Mouse (Mus musculus) heart, embryonic 14.5 days (tissue): ENCODE results near the gene Slc25a13. TPM values are rescaled to one million over a fixed set of nuclear protein-coding genes. Genes with fewer than 3 reads are reported as not detected.

Experiments
- ATAC-seq: fragments of 200-750 bp; cut with Nextera tagmentation; 2 replicates; pipeline ENCODE4 v1.8.0; 2017; ENCODE audit warnings: low read depth, moderate TSS enrichment; ENCODE audit not compliant: insufficient number of reproducible peaks, insufficient read depth, low FRiP score
- H3K27ac ChIP-seq, 2 experiments: fragments of 200-500 bp in 1 of 2; fragments of 300-500 bp in 1 of 2; sonication (generic) in 1 of 2; replicated peaks in 1 of 2; 2 replicates each; pipeline ENCODE4 v1.5.1; 2012 to 2014; ENCODE audit warnings: low read depth in 2 of 2, low read length in 2 of 2, control low read depth in 1 of 2, mild to moderate bottlenecking in 1 of 2, mixed read lengths in 1 of 2; ENCODE audit not compliant: control insufficient read depth in 1 of 2, insufficient read depth in 1 of 2
- H3K27me3 ChIP-seq: fragments of 300-500 bp; sonication (generic); 2 replicates; pipeline ENCODE4 v1.6.1; 2014; ENCODE audit warnings: mild to moderate bottlenecking, low read length, control low read depth; ENCODE audit not compliant: control insufficient read depth, insufficient read depth
- H3K36me3 ChIP-seq: fragments of 300-500 bp; sonication (generic); 2 replicates; pipeline ENCODE4 v1.6.1; 2014; ENCODE audit warnings: mild to moderate bottlenecking, control low read depth, low read length, mixed read lengths; ENCODE audit not compliant: control insufficient read depth, insufficient read depth
- H3K4me1 ChIP-seq, 2 experiments: fragments of 200-500 bp in 1 of 2; fragments of 300-500 bp in 1 of 2; sonication (generic) in 1 of 2; 2 replicates each; pipeline ENCODE4 v1.6.1; 2012 to 2014; ENCODE audit warnings: low read length in 2 of 2, control low read depth in 1 of 2, mixed read lengths in 1 of 2; ENCODE audit not compliant: control insufficient read depth in 2 of 2, insufficient read depth in 2 of 2
- H3K4me2 ChIP-seq: fragments of 300-500 bp; sonication (generic); 2 replicates; pipeline ENCODE4 v1.6.1; 2014; ENCODE audit warnings: mild to moderate bottlenecking, low read length
- H3K4me3 ChIP-seq, 2 experiments: fragments of 200-500 bp in 1 of 2; fragments of 300-500 bp in 1 of 2; sonication (generic) in 1 of 2; 2 replicates each; pipeline ENCODE4 v1.5.1; 2012 to 2014; ENCODE audit warnings: low read length in 2 of 2, mild to moderate bottlenecking in 2 of 2, control low read depth in 1 of 2, low read depth in 1 of 2, moderate library complexity in 1 of 2; ENCODE audit not compliant: control insufficient read depth in 1 of 2, insufficient read depth in 1 of 2
- H3K9ac ChIP-seq: fragments of 300-500 bp; sonication (generic); 2 replicates; pipeline ENCODE4 v1.6.1; 2014; ENCODE audit warnings: mild to moderate bottlenecking, low read length
- H3K9me3 ChIP-seq: fragments of 300-500 bp; sonication (generic); 2 replicates; pipeline ENCODE4 v1.6.1; 2016; ENCODE audit warnings: low read length, control low read depth; ENCODE audit not compliant: control insufficient read depth
- WGBS: fragments of 180-500 bp; shearing (Covaris S2); extraction: QIAGEN DNeasy Blood & Tissue Kit; methylation state at CpG from one replicate; pipeline ENCODE4 v1.1.7; 2014; 5-methylcytosine and 5-hydroxymethylcytosine counted together
- polyA plus RNA-seq: library from polyadenylated mRNA; unstranded; fragments of >200 nt; fragmentation: Nextera tagmentation; extraction: Ambion mirVana; gene quantifications from 2 replicates; pipeline ENCODE4 v1.2.1, GENCODE M21; 2014

The Slc25a13 gene
- polyA plus RNA-seq, 1 experiment from 2014 or later, result 56.4 TPM

GRCm38 (mm10) chr6:6193906-6194305 lies 23.1 kb downstream of the Slc25a13 start:
- H3K9ac ChIP-seq, result no peak overlapping the region

GRCm38 (mm10) chr6:6192413-6192812 lies 24.6 kb downstream of the Slc25a13 start:
- 79% methylated on average over 7 of the region's 7 CpGs for WGBS
- H3K27ac ChIP-seq, result no peak overlapping the region
- ATAC-seq, result no peak
- no peak overlapping the region for H3K4me3 ChIP-seq
- peaks cover 6 to 7% of the 10 kb centered on the region in 2 experiments; a peak in 3 of 4 replicates for H3K4me1 ChIP-seq
- H3K9me3 ChIP-seq, result no peaks in the 10 kb centered on the region
- no peaks in the 10 kb centered on the region for H3K27me3 ChIP-seq
- H3K36me3 ChIP-seq, result peaks cover 11% of the 10 kb centered on the region; the same call in 1 of the 2 replicates
- H3K4me2 ChIP-seq, result no peak overlapping the region
- H3K9ac ChIP-seq, result no peak overlapping the region

More at GRCm38 (mm10) chr6:6193906-6194305, 23.1 kb downstream of the Slc25a13 start:
- peaks cover 11% of the 10 kb centered on the region; the same call in 1 of the 2 replicates for H3K36me3 ChIP-seq
- WGBS, result 70% methylated on average over 13 of the region's 13 CpGs
- no peak overlapping the region for H3K4me2 ChIP-seq
- H3K4me1 ChIP-seq, result peaks cover 2 to 13% of the 10 kb centered on the region in 2 experiments
- no peak overlapping the region for H3K4me3 ChIP-seq
- H3K27me3 ChIP-seq, result no peaks in the 10 kb centered on the region
- ATAC-seq, result no peak
- H3K27ac ChIP-seq, result no peak overlapping the region
- H3K9me3 ChIP-seq, result no peaks in the 10 kb centered on the region

DNA sequence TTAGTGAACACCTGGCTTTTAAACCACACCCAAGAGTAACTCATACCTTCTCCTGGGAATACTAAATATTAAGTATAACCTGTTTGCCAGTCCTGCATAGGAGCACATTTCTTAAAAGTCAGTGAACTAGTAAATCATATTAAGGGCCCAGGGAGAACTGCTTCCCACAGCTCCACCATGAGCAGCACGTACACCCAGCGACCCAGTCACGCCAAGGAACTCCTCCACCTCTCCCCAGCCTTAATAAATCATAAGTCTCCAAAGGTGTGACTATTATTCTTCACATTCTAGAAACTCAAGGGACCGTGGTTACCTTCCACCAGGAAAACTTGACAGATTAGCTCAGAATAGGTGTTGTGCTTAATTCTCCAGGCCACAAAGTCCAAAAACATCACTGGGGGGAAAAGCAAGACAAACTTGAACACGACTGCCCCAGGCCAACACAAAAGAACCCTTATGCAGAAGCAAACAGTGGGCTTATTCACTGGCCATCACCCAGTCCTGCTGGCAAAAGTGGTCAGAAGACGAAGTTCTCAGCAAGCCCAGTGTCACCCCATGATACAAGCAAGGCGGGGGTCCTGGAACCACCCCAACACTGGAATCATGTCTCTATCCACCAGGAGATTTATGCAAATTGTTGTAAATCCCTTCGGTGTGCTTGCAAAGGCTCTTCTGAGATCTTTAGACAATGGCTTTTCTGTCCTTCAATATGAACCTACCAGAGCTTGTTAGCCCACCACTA lies 25.2 kb downstream of the Slc25a13 start:
- no peak overlapping the region for H3K4me3 ChIP-seq
- no peaks in the 10 kb centered on the region for H3K9me3 ChIP-seq
- no peaks in the 10 kb centered on the region for H3K27me3 ChIP-seq
- peaks cover 0 to 8% of the 10 kb centered on the region in 2 experiments; a peak in 2 of 4 replicates for H3K4me1 ChIP-seq
- WGBS, result 86% methylated on average over 8 of the region's 8 CpGs
- no peak overlapping the region for H3K4me2 ChIP-seq
- H3K27ac ChIP-seq, result no peak overlapping the region
- H3K36me3 ChIP-seq, result peaks cover 11% of the 10 kb centered on the region; the same call in 1 of the 2 replicates
- no peak for ATAC-seq
- no peak overlapping the region for H3K9ac ChIP-seq

DNA sequence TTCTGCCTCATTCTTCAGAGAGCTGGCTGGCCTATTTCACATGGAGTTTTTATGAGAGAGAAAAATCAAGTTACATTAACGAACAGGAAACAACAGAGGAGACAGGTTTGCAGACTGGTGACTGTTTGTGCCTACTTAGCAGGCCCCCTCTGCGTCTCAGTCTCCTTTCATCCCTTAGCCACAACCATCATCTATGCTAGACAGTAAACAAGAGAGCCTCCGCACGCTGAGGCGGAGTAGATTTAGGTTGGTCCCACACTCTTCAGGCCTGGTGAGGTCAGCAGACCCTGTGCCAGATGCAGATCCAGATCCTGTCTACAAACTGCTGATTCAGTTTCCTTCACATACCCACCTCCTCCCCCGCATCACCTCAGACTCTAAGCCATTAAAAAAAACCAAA lies 28.0 kb downstream of the Slc25a13 start:
- Histone ChIP-seq H3K9ac (no peak overlapping the region), H3K27ac (no peak overlapping the region), H3K36me3 (peaks cover 7% of the 10 kb centered on the region; the same call in 1 of the 2 replicates), H3K4me2 (no peak overlapping the region), H3K4me1 (peaks cover 11% of the 10 kb centered on the region in 2 experiments), H3K27me3 (no peaks in the 10 kb centered on the region), H3K4me3 (no peak overlapping the region), H3K9me3 (no peaks in the 10 kb centered on the region)
- no peak for ATAC-seq
- WGBS, result 85% methylated on average over 6 of the region's 6 CpGs

- H3K27ac ChIP-seq, result peak overlapping the region; percentile 14 to 64; a peak in 2 of 4 replicates
- H3K4me1 ChIP-seq, result peaks cover 20 to 25% of the 10 kb centered on the region in 2 experiments
Observed at GRCm38 (mm10) chr6:6186468-6186867, 30.5 kb downstream of the Slc25a13 start.

GRCm38 (mm10) chr6:6185735-6186068 lies 31.3 kb downstream of the Slc25a13 start:
- Histone ChIP-seq H3K4me2 (peak overlapping the region; percentile 44), H3K4me1 (peaks cover 20 to 25% of the 10 kb centered on the region in 2 experiments)
- peak; percentile 37 for ATAC-seq

More at GRCm38 (mm10) chr6:6186468-6186867, 30.5 kb downstream of the Slc25a13 start:
- Histone ChIP-seq H3K36me3 (peaks cover 5% of the 10 kb centered on the region; the same call in 1 of the 2 replicates), H3K9me3 (no peaks in the 10 kb centered on the region), H3K9ac (no peak overlapping the region), H3K27me3 (no peaks in the 10 kb centered on the region), H3K4me2 (peak overlapping the region; percentile 25; the same call in 1 of the 2 replicates), H3K4me3 (no peak overlapping the region)
- WGBS, result 58% methylated on average over 4 of the region's 4 CpGs
- no peak for ATAC-seq

DNA sequence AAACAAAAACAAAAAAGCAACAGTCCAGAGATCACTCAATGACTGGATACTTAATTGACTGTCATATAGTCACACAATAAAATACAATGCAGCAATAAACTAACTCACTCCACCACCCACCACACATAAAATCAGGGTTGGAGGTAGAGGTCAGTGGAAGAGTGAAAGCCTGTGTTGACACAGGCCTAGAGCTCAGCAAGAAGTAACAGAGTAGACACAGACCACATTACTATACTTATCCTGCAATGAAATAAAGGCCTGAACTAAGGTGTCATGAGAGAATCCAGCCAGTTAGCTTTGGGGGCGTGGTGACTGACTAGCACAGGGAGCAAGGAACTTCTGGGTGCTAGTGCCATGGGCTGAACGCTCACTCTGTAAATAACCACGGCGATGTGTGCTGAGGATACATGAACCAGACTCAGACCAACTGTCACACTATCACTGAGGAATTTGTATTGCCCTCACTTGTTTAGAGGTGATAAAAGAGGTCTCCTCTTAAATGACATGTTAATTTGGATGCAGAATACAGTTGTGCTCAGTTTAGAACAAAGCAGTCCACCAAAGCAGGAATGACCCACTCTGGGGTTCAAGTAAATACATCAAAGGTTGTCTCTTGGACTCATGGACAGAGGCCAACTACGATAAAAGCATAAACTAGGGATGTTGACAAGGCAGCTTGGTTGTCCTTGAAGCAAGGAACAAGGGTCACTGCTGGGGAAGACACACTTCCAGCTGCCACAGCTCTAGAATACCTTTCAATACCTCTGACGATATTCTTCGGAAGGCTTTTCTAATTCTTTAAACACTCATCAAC lies 31.8 kb downstream of the Slc25a13 start:
- ATAC-seq, result peak; percentile 90
- Histone ChIP-seq H3K36me3 (no peaks in the 10 kb centered on the region; the same call in 1 of the 2 replicates), H3K9ac (no peak overlapping the region), H3K4me2 (peak overlapping the region; percentile 44), H3K27ac (peak overlapping the region; percentile 76 to 81), H3K27me3 (no peaks in the 10 kb centered on the region), H3K4me1 (peaks cover 20 to 25% of the 10 kb centered on the region in 2 experiments), H3K4me3 (no peak overlapping the region), H3K9me3 (no peaks in the 10 kb centered on the region)
- WGBS, result 12% methylated on average over 7 of the region's 7 CpGs

More at GRCm38 (mm10) chr6:6185735-6186068, 31.3 kb downstream of the Slc25a13 start:
- no peak overlapping the region for H3K9ac ChIP-seq
- no peaks in the 10 kb centered on the region for H3K27me3 ChIP-seq
- no peaks in the 10 kb centered on the region for H3K9me3 ChIP-seq
- peaks cover 3% of the 10 kb centered on the region; the same call in 1 of the 2 replicates for H3K36me3 ChIP-seq
- H3K27ac ChIP-seq, result peak overlapping the region; percentile 76 to 81
- 27% methylated on average over 3 of the region's 3 CpGs for WGBS
- H3K4me3 ChIP-seq, result no peak overlapping the region
